Mouse (Mus musculus) lung, postnatal 10 days (tissue): ENCODE results near the gene Med13l.

Experiments
- DNase-seq: peaks from one replicate; pipeline ENCODE4 v3.0.0; 2021

Gene Med13l

GRCm38 (mm10) chr5:118663999-118664398 is 103.5 kb downstream of the Med13l start:
- peak; percentile 65 for DNase-seq

GRCm38 (mm10) chr5:118665023-118665422 is 104.5 kb downstream of the Med13l start:
- DNase-seq = no peak

- no peak for DNase-seq
Observed at GRCm38 (mm10) chr5:118666437-118667207, 106.1 kb downstream of the Med13l start.

GRCm38 (mm10) chr5:118667863-118668262 is 107.4 kb downstream of the Med13l start:
- no peak for DNase-seq

GRCm38 (mm10) chr5:118668931-118669330 is 108.5 kb downstream of the Med13l start:
- no peak for DNase-seq

- no peak for DNase-seq
Observed at GRCm38 (mm10) chr5:118672111-118672510, 111.6 kb downstream of the Med13l start.

- DNase-seq = no peak
Observed at GRCm38 (mm10) chr5:118673859-118674258, 113.4 kb downstream of the Med13l start.

GRCm38 (mm10) chr5:118674321-118674720 is 113.8 kb downstream of the Med13l start:
- no peak for DNase-seq

GRCm38 (mm10) chr5:118675697-118676096 is 115.2 kb downstream of the Med13l start:
- DNase-seq = peak; percentile 45

GRCm38 (mm10) chr5:118676151-118676918 is 115.9 kb downstream of the Med13l start:
- no peak for DNase-seq

- DNase-seq = no peak
Observed at GRCm38 (mm10) chr5:118679283-118679835, 118.9 kb downstream of the Med13l start.

- DNase-seq = no peak
Observed at GRCm38 (mm10) chr5:118680853-118681252, 120.4 kb downstream of the Med13l start.

- no peak for DNase-seq
Observed at GRCm38 (mm10) chr5:118682007-118682406, 121.5 kb downstream of the Med13l start.

- DNase-seq = no peak
Observed at GRCm38 (mm10) chr5:118685145-118685544, 124.7 kb downstream of the Med13l start.

- DNase-seq = no peak
Observed at GRCm38 (mm10) chr5:118686021-118686420, 125.5 kb downstream of the Med13l start.

GRCm38 (mm10) chr5:118688886-118689835 is 128.7 kb downstream of the Med13l start:
- DNase-seq = peak; percentile 66

- DNase-seq = no peak
Observed at GRCm38 (mm10) chr5:118691025-118691709, 130.7 kb downstream of the Med13l start.

GRCm38 (mm10) chr5:118691710-118692040 is 131.2 kb downstream of the Med13l start:
- DNase-seq = no peak

GRCm38 (mm10) chr5:118693996-118694395 is 133.5 kb downstream of the Med13l start:
- DNase-seq = no peak

- DNase-seq = no peak
Observed at GRCm38 (mm10) chr5:118697073-118697472, 136.6 kb downstream of the Med13l start.

GRCm38 (mm10) chr5:118700978-118701377 is 140.5 kb downstream of the Med13l start:
- DNase-seq = no peak

GRCm38 (mm10) chr5:118702674-118703073 is 142.2 kb downstream of the Med13l start:
- no peak for DNase-seq
